Mouse (Mus musculus) olfactory bulb, adult 2 months (tissue): ENCODE measurements around the gene Recql. TPM values are rescaled to one million over a fixed set of nuclear protein-coding genes. Genes with fewer than 3 reads are reported as not detected.

Experiments
- H3K27ac ChIP-seq: fragments of 200-500 bp; 2 replicates; pipeline ENCODE4 v1.5.1; 2012; ENCODE audit warnings: low read depth, low read length; ENCODE audit not compliant: insufficient read depth
- H3K4me1 ChIP-seq: fragments of 200-500 bp; 2 replicates; pipeline ENCODE4 v1.6.1; 2012; ENCODE audit warnings: low read length; ENCODE audit not compliant: control insufficient read depth, insufficient read depth
- H3K4me3 ChIP-seq: fragments of 200-500 bp; 2 replicates; pipeline ENCODE4 v1.5.1; 2012; ENCODE audit warnings: mild to moderate bottlenecking, low read depth, low read length, moderate library complexity; ENCODE audit not compliant: insufficient read depth
- CTCF ChIP-seq: fragments of 200-500 bp; IDR thresholded peaks from 2 replicates; pipeline ENCODE4 v1.5.1; 2012; ENCODE audit warnings: low read depth, mild to moderate bottlenecking, low read length, moderate library complexity; ENCODE audit not compliant: insufficient read depth
- POLR2A ChIP-seq: fragments of 200-500 bp; IDR thresholded peaks from 2 replicates; pipeline ENCODE4 v1.6.1; 2012; ENCODE audit warnings: mild to moderate bottlenecking, low read depth, low read length, moderate library complexity; ENCODE audit not compliant: insufficient read depth
- WGBS: fragments of 180-500 bp; shearing (Covaris S2); methylation state at CpG from one replicate; pipeline ENCODE4 v1.1.7; 2018; 5-methylcytosine and 5-hydroxymethylcytosine counted together
- polyA plus RNA-seq: library from polyadenylated mRNA; stranded (reverse); fragments of >200 nt; gene quantifications from 2 replicates; pipeline ENCODE4 v1.2.4, GENCODE M21; 2012; ENCODE audit warnings: low replicate concordance; ENCODE audit not compliant: missing spikeins, insufficient read depth, insufficient read length

Gene Recql
- polyA plus RNA-seq, 1 experiment, result not detected

- no peak overlapping the region for H3K4me3 ChIP-seq
- TF ChIP-seq POLR2A, result no peak
- TF ChIP-seq CTCF, result no peak
- H3K4me1 ChIP-seq, result no peaks in the 10 kb centered on the region
- no peak overlapping the region for H3K27ac ChIP-seq
- 90% methylated on average over 5 of the region's 5 CpGs for WGBS
These were observed 72.6 kb downstream of the Recql start for GRCm38 (mm10) chr6:142314285-142314684.

- Histone ChIP-seq H3K4me3 (no peak overlapping the region), H3K27ac (no peak overlapping the region), H3K4me1 (no peaks in the 10 kb centered on the region)
- TF ChIP-seq POLR2A (no peak), CTCF (no peak)
These were observed 81.8 kb downstream of the Recql start for GRCm38 (mm10) chr6:142305076-142305475.

Other genes starting within 250 kb of the Recql start
- gene Slco1a6, start 178.6 kb downstream of the Recql start, polyA plus RNA-seq, result not detected in 2 replicates
- not detected in 2 replicates for gene Iapp, start 88.7 kb downstream of the Recql start, polyA plus RNA-seq
- not detected in 2 replicates for gene Slco1a5, start 64.1 kb downstream of the Recql start, polyA plus RNA-seq
- gene Pyroxd1, start 41.4 kb downstream of the Recql start, polyA plus RNA-seq, result not detected in 2 replicates
- not detected in 2 replicates for gene Golt1b, start 134 bp upstream of the Recql start, polyA plus RNA-seq
- gene Spx, start 26.4 kb upstream of the Recql start, polyA plus RNA-seq, result not detected in 2 replicates
- not detected in 2 replicates for gene Gys2, start 86.0 kb upstream of the Recql start, polyA plus RNA-seq
- 432 and 608 TPM in 2 replicates for gene Ldhb, start 120.9 kb upstream of the Recql start, polyA plus RNA-seq
- not detected in 2 replicates for gene Kcnj8, start 184.5 kb upstream of the Recql start, polyA plus RNA-seq